Mouse (Mus musculus): ENCODE measurements around the gene Gng12. TPM values are rescaled to one million over a fixed set of nuclear protein-coding genes. Genes with fewer than 3 reads are reported as not detected.

Gene Gng12
- polyA plus RNA-seq, 1 experiment from 2014 or later, result 166 TPM

- 96% methylated on average over 2 of the region's 3 CpGs for WGBS
- Histone ChIP-seq H3K9me3 (ENCODE audit: control insufficient read depth, low read length) (no peaks in the 10 kb centered on the region), H3K4me2 (replicated peaks; ENCODE audit: low read depth) (no peak overlapping the region), H3K27ac (replicated peaks) (no peak overlapping the region), H3K4me1 (replicated peaks; ENCODE audit: control insufficient read depth, insufficient read depth) (no peaks in the 10 kb centered on the region), H3K27me3 (ENCODE audit: control insufficient read depth, insufficient read depth, low read length) (no peaks in the 10 kb centered on the region), H3K4me3 (ENCODE audit: low read depth, low read length) (no peak overlapping the region), H3K9ac (ENCODE audit: low read length) (no peak overlapping the region), H3K36me3 (ENCODE audit: control insufficient read depth, insufficient read depth, low read length) (no peaks in the 10 kb centered on the region)
- ATAC-seq (ENCODE audit: low FRiP score, low TSS enrichment) (no peak), DNase-seq (ENCODE audit: low spot score) (no peak)
- no peak for TF ChIP-seq EP300 (optimal IDR thresholded peaks at IDR 0.05)
- peak; percentile 28 for TF ChIP-seq CTCF (IDR thresholded peaks at IDR 0.05; ENCODE audit: low read depth)
These were observed 142.8 kb downstream of the Gng12 start for GRCm38 (mm10) chr6:67038964-67039363.

- H3K27me3 ChIP-seq (ENCODE audit: control insufficient read depth, insufficient read depth, low read length), result no peaks in the 10 kb centered on the region
- ATAC-seq (ENCODE audit: low FRiP score, low TSS enrichment), result no peak
- WGBS, result 62% methylated on average over 4 of the region's 4 CpGs
These were observed 144.8 kb downstream of the Gng12 start for GRCm38 (mm10) chr6:67040904-67041410.

DNA sequence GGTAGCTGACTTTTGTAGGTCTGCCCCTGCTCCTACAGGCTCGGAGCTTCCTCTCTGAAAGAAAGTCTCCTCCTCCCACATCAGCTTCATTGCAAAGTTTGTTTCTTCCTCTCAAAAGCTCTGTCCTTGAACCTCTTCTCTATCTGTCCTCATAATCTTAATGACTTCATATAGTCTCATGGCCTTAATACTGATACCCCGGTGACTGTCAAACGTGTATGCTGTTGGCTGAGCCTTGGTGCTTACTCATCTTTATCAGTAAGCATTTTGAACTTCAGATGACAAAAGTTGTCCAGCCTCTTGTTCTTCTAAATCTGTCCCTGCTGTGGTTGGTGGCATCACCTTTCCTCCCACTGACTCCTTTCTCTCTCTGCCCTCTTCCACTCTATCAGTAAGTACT is 149.2 kb downstream of the Gng12 start:
- no peak for DNase-seq (ENCODE audit: low spot score)
- Histone ChIP-seq H3K36me3 (ENCODE audit: control insufficient read depth, insufficient read depth, low read length) (no peaks in the 10 kb centered on the region), H3K27ac (replicated peaks) (no peak overlapping the region), H3K9ac (ENCODE audit: low read length) (no peak overlapping the region), H3K9me3 (ENCODE audit: control insufficient read depth, low read length) (no peaks in the 10 kb centered on the region), H3K27me3 (ENCODE audit: control insufficient read depth, insufficient read depth, low read length) (no peaks in the 10 kb centered on the region), H3K4me3 (ENCODE audit: low read depth, low read length) (no peak overlapping the region), H3K4me2 (replicated peaks; ENCODE audit: low read depth) (no peak overlapping the region), H3K4me1 (replicated peaks; ENCODE audit: control insufficient read depth, insufficient read depth) (no peaks in the 10 kb centered on the region)
- ATAC-seq (ENCODE audit: low FRiP score, low TSS enrichment), result no peak
- TF ChIP-seq EP300 (optimal IDR thresholded peaks at IDR 0.05) (no peak), CTCF (IDR thresholded peaks at IDR 0.05; ENCODE audit: low read depth) (no peak)
- WGBS, result 78% methylated on average over 3 of the region's 3 CpGs

More at GRCm38 (mm10) chr6:67040904-67041410, 144.8 kb downstream of the Gng12 start:
- no peaks in the 10 kb centered on the region for H3K36me3 ChIP-seq (ENCODE audit: control insufficient read depth, insufficient read depth, low read length)
- no peak for DNase-seq (ENCODE audit: low spot score)
- no peak overlapping the region for H3K4me3 ChIP-seq (ENCODE audit: low read depth, low read length)
- no peak overlapping the region for H3K9ac ChIP-seq (ENCODE audit: low read length)
- H3K4me1 ChIP-seq (replicated peaks; ENCODE audit: control insufficient read depth, insufficient read depth), result no peaks in the 10 kb centered on the region
- no peak overlapping the region for H3K27ac ChIP-seq (replicated peaks)
- TF ChIP-seq CTCF (IDR thresholded peaks at IDR 0.05; ENCODE audit: low read depth) (no peak), EP300 (optimal IDR thresholded peaks at IDR 0.05) (no peak)
- no peak overlapping the region for H3K4me2 ChIP-seq (replicated peaks; ENCODE audit: low read depth)
- H3K9me3 ChIP-seq (ENCODE audit: control insufficient read depth, low read length), result no peaks in the 10 kb centered on the region

- Histone ChIP-seq H3K4me1 (replicated peaks; ENCODE audit: control insufficient read depth, insufficient read depth) (no peaks in the 10 kb centered on the region), H3K4me2 (replicated peaks; ENCODE audit: low read depth) (no peak overlapping the region), H3K4me3 (ENCODE audit: low read depth, low read length) (no peak overlapping the region), H3K9me3 (ENCODE audit: control insufficient read depth, low read length) (no peaks in the 10 kb centered on the region), H3K36me3 (ENCODE audit: control insufficient read depth, insufficient read depth, low read length) (no peaks in the 10 kb centered on the region), H3K9ac (ENCODE audit: low read length) (no peak overlapping the region), H3K27ac (replicated peaks) (no peak overlapping the region), H3K27me3 (ENCODE audit: control insufficient read depth, insufficient read depth, low read length) (no peaks in the 10 kb centered on the region)
- no peak for TF ChIP-seq CTCF (IDR thresholded peaks at IDR 0.05; ENCODE audit: low read depth)
- TF ChIP-seq EP300 (optimal IDR thresholded peaks at IDR 0.05), result no peak
- no peak for DNase-seq (ENCODE audit: low spot score)
- no peak for ATAC-seq (ENCODE audit: low FRiP score, low TSS enrichment)
- WGBS, result 49% methylated on average over 3 of the region's 3 CpGs
These were observed 150.7 kb downstream of the Gng12 start for GRCm38 (mm10) chr6:67046937-67047336.

DNA sequence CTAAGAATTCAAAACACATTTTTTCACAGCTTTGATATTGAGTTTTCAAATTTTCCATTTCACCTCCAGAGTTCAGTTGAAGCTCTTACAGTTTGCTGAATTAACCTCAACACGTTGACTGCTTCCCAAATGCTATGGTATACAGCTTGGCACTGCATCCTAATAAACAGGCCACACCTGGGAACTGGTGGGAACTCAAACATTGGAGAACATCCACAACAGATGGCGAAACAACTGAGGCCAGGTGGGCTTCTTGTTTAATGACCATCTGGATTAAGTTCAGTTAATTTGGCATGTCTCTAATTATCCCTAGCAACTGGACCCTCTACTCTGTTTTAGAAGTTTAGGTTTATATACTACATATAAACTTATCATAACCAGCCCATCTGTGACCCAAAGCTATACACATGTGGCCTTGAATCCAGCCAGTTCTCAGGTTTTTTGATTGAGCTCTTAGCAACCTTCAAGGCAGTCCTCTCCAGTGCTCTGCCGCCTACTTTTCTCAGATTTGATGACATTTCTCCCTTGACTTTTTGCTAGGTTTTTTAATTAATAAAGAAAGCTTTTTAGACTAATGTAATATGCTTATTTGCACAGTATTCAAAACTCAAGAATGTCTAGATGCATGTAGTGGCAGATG is 152.0 kb downstream of the Gng12 start:
- no peak overlapping the region for H3K9ac ChIP-seq (ENCODE audit: low read length)
- H3K9me3 ChIP-seq (ENCODE audit: control insufficient read depth, low read length), result no peaks in the 10 kb centered on the region
- no peaks in the 10 kb centered on the region for H3K4me1 ChIP-seq (replicated peaks; ENCODE audit: control insufficient read depth, insufficient read depth)
- no peak for ATAC-seq (ENCODE audit: low FRiP score, low TSS enrichment)
- no peak overlapping the region for H3K4me2 ChIP-seq (replicated peaks; ENCODE audit: low read depth)
- H3K4me3 ChIP-seq (ENCODE audit: low read depth, low read length), result no peak overlapping the region
- no peak for TF ChIP-seq EP300 (optimal IDR thresholded peaks at IDR 0.05)
- TF ChIP-seq CTCF (IDR thresholded peaks at IDR 0.05; ENCODE audit: low read depth), result no peak
- no peaks in the 10 kb centered on the region for H3K27me3 ChIP-seq (ENCODE audit: control insufficient read depth, insufficient read depth, low read length)
- 78% methylated on average over 3 of the region's 3 CpGs for WGBS
- H3K36me3 ChIP-seq (ENCODE audit: control insufficient read depth, insufficient read depth, low read length), result no peaks in the 10 kb centered on the region
- H3K27ac ChIP-seq (replicated peaks), result no peak overlapping the region
- DNase-seq (ENCODE audit: low spot score), result no peak

- Histone ChIP-seq H3K4me1 (replicated peaks; ENCODE audit: control insufficient read depth, insufficient read depth) (no peaks in the 10 kb centered on the region), H3K9ac (ENCODE audit: low read length) (no peak overlapping the region), H3K4me2 (replicated peaks; ENCODE audit: low read depth) (no peak overlapping the region), H3K36me3 (ENCODE audit: control insufficient read depth, insufficient read depth, low read length) (no peaks in the 10 kb centered on the region), H3K27me3 (ENCODE audit: control insufficient read depth, insufficient read depth, low read length) (no peaks in the 10 kb centered on the region), H3K27ac (replicated peaks) (no peak overlapping the region), H3K9me3 (ENCODE audit: control insufficient read depth, low read length) (no peaks in the 10 kb centered on the region), H3K4me3 (ENCODE audit: low read depth, low read length) (no peak overlapping the region)
- 33% methylated on average over 7 of the region's 7 CpGs for WGBS
- TF ChIP-seq EP300 (optimal IDR thresholded peaks at IDR 0.05) (no peak), CTCF (IDR thresholded peaks at IDR 0.05; ENCODE audit: low read depth) (no peak)
- no peak for DNase-seq (ENCODE audit: low spot score)
- peak; percentile 10; the same call in 1 of the 2 replicates for ATAC-seq (ENCODE audit: low FRiP score, low TSS enrichment)
These were observed 152.9 kb downstream of the Gng12 start for GRCm38 (mm10) chr6:67048880-67049694.

All from stomach, postnatal 0 days (tissue).